Mouse (Mus musculus): ENCODE data around the gene Stat5b.

Stat5b gene

GRCm38 (mm10) chr11:100766726-100767125 lies 83.8 kb downstream of the Stat5b start:
- no peak for DNase-seq (ENCODE audit: low read depth)

GRCm38 (mm10) chr11:100762831-100763230 lies 87.7 kb downstream of the Stat5b start, which contains the start of gene Hcrt:
Gene Hcrt (minus strand): TSS chr11:100762931.
- DNase-seq (ENCODE audit: low read depth), result no peak

- DNase-seq (ENCODE audit: low read depth), result peak; percentile 91
These were observed 88.9 kb downstream of the Stat5b start for GRCm38 (mm10) chr11:100761547-100762045.

GRCm38 (mm10) chr11:100759611-100760233 lies 90.8 kb downstream of the Stat5b start, which contains the start of gene Kcnh4:
Gene Kcnh4 (minus strand): TSS chr11:100759942.
- peak; percentile 94 for DNase-seq (ENCODE audit: low read depth)

GRCm38 (mm10) chr11:100758707-100759610 lies 91.6 kb downstream of the Stat5b start:
- DNase-seq (ENCODE audit: low read depth), result peak; percentile 68

GRCm38 (mm10) chr11:100757566-100757965 lies 93.0 kb downstream of the Stat5b start:
- DNase-seq (ENCODE audit: low read depth), result peak; percentile 45

GRCm38 (mm10) chr11:100756476-100756875 lies 94.0 kb downstream of the Stat5b start:
- DNase-seq (ENCODE audit: low read depth), result no peak

- no peak for DNase-seq (ENCODE audit: low read depth)
These were observed 95.8 kb downstream of the Stat5b start for GRCm38 (mm10) chr11:100754693-100755057.

GRCm38 (mm10) chr11:100754021-100754692 lies 96.4 kb downstream of the Stat5b start:
- DNase-seq (ENCODE audit: low read depth), result no peak

- no peak for DNase-seq (ENCODE audit: low read depth)
These were observed 98.2 kb downstream of the Stat5b start for GRCm38 (mm10) chr11:100752294-100752693.

GRCm38 (mm10) chr11:100750127-100750526 lies 100.4 kb downstream of the Stat5b start:
- DNase-seq (ENCODE audit: low read depth), result no peak

- no peak for DNase-seq (ENCODE audit: low read depth)
These were observed 101.1 kb downstream of the Stat5b start for GRCm38 (mm10) chr11:100749469-100749868.

GRCm38 (mm10) chr11:100748620-100749019 lies 101.9 kb downstream of the Stat5b start:
- DNase-seq (ENCODE audit: low read depth), result no peak

GRCm38 (mm10) chr11:100747114-100747513 lies 103.4 kb downstream of the Stat5b start:
- DNase-seq (ENCODE audit: low read depth), result no peak

GRCm38 (mm10) chr11:100746546-100746945 lies 104.0 kb downstream of the Stat5b start:
- DNase-seq (ENCODE audit: low read depth), result no peak

- DNase-seq (ENCODE audit: low read depth), result peak; percentile 79
These were observed 105.4 kb downstream of the Stat5b start for GRCm38 (mm10) chr11:100745085-100745484.

- DNase-seq (ENCODE audit: low read depth), result no peak
These were observed 109.2 kb downstream of the Stat5b start for GRCm38 (mm10) chr11:100741348-100741747.

GRCm38 (mm10) chr11:100738749-100739148 lies 111.8 kb downstream of the Stat5b start:
- no peak for DNase-seq (ENCODE audit: low read depth)

- peak; percentile 99 for DNase-seq (ENCODE audit: low read depth)
These were observed 112.4 kb downstream of the Stat5b start, which contains the start of gene Rab5c for GRCm38 (mm10) chr11:100738066-100738604. Gene Rab5c (minus strand): TSS chr11:100738215.

GRCm38 (mm10) chr11:100737105-100737733 lies 113.3 kb downstream of the Stat5b start:
- DNase-seq (ENCODE audit: low read depth), result peak; percentile 55

- no peak for DNase-seq (ENCODE audit: low read depth)
These were observed 113.8 kb downstream of the Stat5b start for GRCm38 (mm10) chr11:100736746-100737080.
